ENCODE assay signal across 7 mouse cellular contexts in the genomic region with DNA sequence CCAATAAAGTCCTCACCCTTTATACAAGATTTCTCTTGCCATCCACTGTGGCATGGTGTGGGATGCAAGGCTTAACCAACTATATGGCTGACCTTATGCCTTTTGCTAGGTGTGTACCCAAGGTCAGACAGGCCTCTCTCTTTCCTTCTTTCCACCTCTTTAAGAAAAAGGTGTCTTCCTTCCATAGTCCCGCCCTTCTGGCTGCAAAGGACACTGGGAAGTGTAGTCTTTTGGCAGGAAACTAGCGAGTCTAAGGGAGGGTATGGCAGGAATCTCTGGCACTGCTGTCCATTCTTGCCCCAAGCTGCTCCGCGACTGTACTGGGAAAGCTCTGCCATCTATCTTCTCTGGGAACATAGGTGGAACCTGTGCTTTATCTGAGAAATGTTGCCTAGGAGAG. TPM values are rescaled to one million over a fixed set of nuclear protein-coding genes. Genes with fewer than 3 reads are reported as not detected.
DNase-seq lines count a peak whose midpoint lies in the region; ATAC-seq and TF ChIP-seq lines count a peak whose summit lies in the region.

No protein-coding gene starts in this region.

- no peak for TF ChIP-seq CTCF in brain, embryonic 14.5 days (IDR thresholded peaks at IDR 0.05; ENCODE audit: borderline replicate concordance, extremely low read depth, insufficient read depth, insufficient read length)

- no peak for TF ChIP-seq POLR2A in brain, embryonic 14.5 days (IDR thresholded peaks at IDR 0.05; ENCODE audit: borderline replicate concordance, extremely low read depth, insufficient read depth, insufficient read length, poor library complexity, severe bottlenecking)

- ATAC-seq in limb, embryonic 13.5 days (ENCODE audit: low FRiP score, low read depth): no peak

- H3K4me1 ChIP-seq in limb, embryonic 13.5 days: peaks cover 4% of the 10 kb centered on the region; the same call in 1 of the 2 replicates
- peaks cover 13% of the 10 kb centered on the region for H3K4me1 ChIP-seq in limb, embryonic 10.5 days

- no peak for DNase-seq in limb, embryonic 10.5 days (ENCODE audit: low spot score)
- DNase-seq in MN1 (ENCODE audit: low spot score): peak; percentile 52
- DNase-seq in brain, embryonic 14.5 days (ENCODE audit: low read depth): peak; percentile 36
- DNase-seq in kidney, postnatal 25 days: peak; percentile 26 to 58
- DNase-seq in adrenal gland, adult 18-20 months (ENCODE audit: low spot score in 2 of 2): no peak
- DNase-seq in ovary, postnatal 14 days (ENCODE audit: low spot score): no peak

- H3K9me3 ChIP-seq in limb, embryonic 13.5 days: no peaks in the 10 kb centered on the region
- H3K9me3 ChIP-seq in limb, embryonic 10.5 days (replicated peaks): no peaks in the 10 kb centered on the region

- H3K36me3 ChIP-seq in limb, embryonic 13.5 days: no peaks in the 10 kb centered on the region
- no peaks in the 10 kb centered on the region for H3K36me3 ChIP-seq in limb, embryonic 10.5 days

- WGBS in limb, embryonic 13.5 days: 33% methylated on average over 4 of the region's 4 CpGs
- WGBS in limb, embryonic 10.5 days: 48% methylated on average over 4 of the region's 4 CpGs

- no peak overlapping the region for H3K27ac ChIP-seq in limb, embryonic 13.5 days
- H3K27ac ChIP-seq in limb, embryonic 10.5 days: no peak overlapping the region

- H3K4me2 ChIP-seq in limb, embryonic 13.5 days (replicated peaks): 0 out of 2 replicates have a peak overlapping the region, but pooled peaks have one; percentile 23

- H3K27me3 ChIP-seq in limb, embryonic 13.5 days: no peaks in the 10 kb centered on the region; the same call in 1 of the 2 replicates
- no peaks in the 10 kb centered on the region for H3K27me3 ChIP-seq in limb, embryonic 10.5 days (ENCODE audit: low read depth, poor library complexity, severe bottlenecking)

- H3K4me3 ChIP-seq in limb, embryonic 13.5 days: no peak overlapping the region
- H3K4me3 ChIP-seq in limb, embryonic 10.5 days: no peak overlapping the region

- no peak overlapping the region for H3K9ac ChIP-seq in limb, embryonic 13.5 days

RNA-seq across cellular contexts. Expression of a gene that starts 29.3 kb away (rescaled TPM):
- polyA plus RNA-seq in limb, embryonic 13.5 days (2015; fragmentation: Nextera tagmentation; extraction: Ambion mirVana): 52.2 and 52.7 TPM in 2 replicates
- 59.7 and 61.5 TPM in 2 replicates for polyA plus RNA-seq in limb, embryonic 10.5 days (2016; fragmentation: Nextera tagmentation; extraction: Ambion mirVana)
- 24.1 and 29.3 TPM in 2 replicates for polyA plus RNA-seq in brain, embryonic 14.5 days (2012; rRNA removed)
- 10 to 100 TPM; 55.5 to 66.2 TPM for total RNA-seq in adrenal gland, adult 18-20 months (2021)

RNA-seq across cellular contexts. Expression of a gene that starts 38.0 kb away (rescaled TPM):
- polyA plus RNA-seq in limb, embryonic 13.5 days (2015; fragmentation: Nextera tagmentation; extraction: Ambion mirVana): 4.9 and 6.1 TPM in 2 replicates
- polyA plus RNA-seq in limb, embryonic 10.5 days (2016; fragmentation: Nextera tagmentation; extraction: Ambion mirVana): 0.95 and 5.5 TPM in 2 replicates
- 0.83 and 1.00 TPM in 2 replicates for polyA plus RNA-seq in brain, embryonic 14.5 days (2012; rRNA removed)
- total RNA-seq in adrenal gland, adult 18-20 months (2021): under 1 TPM; 0.23 to 0.83 TPM

Comparison
In these comparisons a context has a peak if more than half of its experiments do, and no peak if none do; other contexts are left out.
1. DNase-seq: peak in MN1 (single experiment), brain, embryonic 14.5 days (single experiment) and kidney, postnatal 25 days (2 of 2); none in limb, embryonic 10.5 days (single experiment), adrenal gland, adult 18-20 months (0 of 2) and ovary, postnatal 14 days (single experiment).